Mouse (Mus musculus): ENCODE measurements at regions not wholly inside any gene's neighbourhood (a gene's known extent, or its start where the extent isn't known, plus 50 kb on each side); places are given as distances from the start of the nearest gene placed in this dataset.

GRCm38 (mm10) chr14:33708298-33708665 is 119.3 kb downstream of the Ptpn20 start:
- TF ChIP-seq CTCF (IDR thresholded peaks at IDR 0.05; ENCODE audit: control insufficient read depth, insufficient read depth, low read length) (no peak), POLR2A (IDR thresholded peaks at IDR 0.05; ENCODE audit: borderline replicate concordance, control insufficient read depth, low read depth, low read length) (no peak)

All from bone marrow, adult 2 months (tissue).